In the genomic region with DNA sequence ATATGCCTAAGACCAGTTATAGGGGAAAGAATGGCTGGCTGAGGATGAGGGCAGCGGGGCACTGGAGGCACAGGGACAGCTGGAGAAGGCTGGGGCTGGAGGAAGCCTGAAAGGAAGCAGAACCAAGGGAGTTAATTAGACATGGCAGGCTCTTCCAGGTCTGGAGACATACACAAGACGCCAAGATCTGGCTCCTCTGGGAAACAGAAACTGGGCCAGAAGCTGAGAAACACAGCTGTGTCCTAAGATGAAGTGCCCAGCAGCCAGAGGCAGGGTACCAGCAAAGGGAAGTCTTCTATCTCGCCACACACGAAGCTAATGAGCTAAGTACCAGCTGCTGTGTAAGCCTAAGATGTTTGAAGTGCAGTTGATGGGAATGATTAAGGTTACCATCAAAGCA, we compare ENCODE assay signal across 13 mouse cellular contexts.
A peak's percentile ranks its signal among the peaks of the same experiment; 100 is the strongest.
DNase-seq lines count a peak whose midpoint lies in the region; ATAC-seq and TF ChIP-seq lines count a peak whose summit lies in the region.
"Had no signal": no experiment of that assay in that cellular context is flagged by ENCODE, and none has a peak within 500 bp of the region (broad histone marks: within the 10 kb centered on the region; RNA-seq: fewer than 3 reads in every experiment).

No protein-coding gene starts in this region.

- H3K4me3 ChIP-seq in forebrain, embryonic 13.5 days, result no peak overlapping the region
- H3K4me3 ChIP-seq in forebrain, embryonic 11.5 days (ENCODE audit: low read depth, low read length), result no peak overlapping the region
- H3K4me3 ChIP-seq in midbrain, embryonic 11.5 days (ENCODE audit: low read depth, low read length), result no peak overlapping the region
- no peak overlapping the region for H3K4me3 ChIP-seq in midbrain, embryonic 10.5 days
- H3K4me3 ChIP-seq in hindbrain, embryonic 12.5 days, result no peak overlapping the region
- no peak overlapping the region for H3K4me3 ChIP-seq in kidney, adult 2 months (ENCODE audit: insufficient read depth, low read depth, low read length)
- H3K4me3 ChIP-seq: erythroblast, embryonic 14.5 days; stomach, embryonic 15.5 days had no signal

- no peaks in the 10 kb centered on the region for H3K36me3 ChIP-seq in forebrain, embryonic 13.5 days (ENCODE audit: poor library complexity, severe bottlenecking)
- H3K36me3 ChIP-seq in forebrain, embryonic 11.5 days (ENCODE audit: control insufficient read depth, insufficient read depth, low read length), result no peaks in the 10 kb centered on the region
- H3K36me3 ChIP-seq in midbrain, embryonic 11.5 days (ENCODE audit: control insufficient read depth, insufficient read depth, low read length), result no peaks in the 10 kb centered on the region
- H3K36me3 ChIP-seq in midbrain, embryonic 10.5 days, result no peaks in the 10 kb centered on the region
- H3K36me3 ChIP-seq in hindbrain, embryonic 12.5 days, result no peaks in the 10 kb centered on the region
- no peaks in the 10 kb centered on the region for H3K36me3 ChIP-seq in kidney, adult 2 months (ENCODE audit: control insufficient read depth, insufficient read depth, low read length)
- H3K36me3 ChIP-seq: stomach, embryonic 15.5 days had no signal

- H3K9ac ChIP-seq in forebrain, embryonic 13.5 days, result no peak overlapping the region
- no peak overlapping the region for H3K9ac ChIP-seq in forebrain, embryonic 11.5 days (ENCODE audit: low read length)
- no peak overlapping the region for H3K9ac ChIP-seq in midbrain, embryonic 11.5 days (ENCODE audit: low read length)
- no peak overlapping the region for H3K9ac ChIP-seq in hindbrain, embryonic 12.5 days
- H3K9ac ChIP-seq: stomach, embryonic 15.5 days had no signal

- H3K27ac ChIP-seq in forebrain, embryonic 13.5 days, result no peak overlapping the region
- H3K27ac ChIP-seq in forebrain, embryonic 11.5 days (ENCODE audit: low read depth, low read length), result no peak overlapping the region
- no peak overlapping the region for H3K27ac ChIP-seq in midbrain, embryonic 11.5 days (ENCODE audit: low read depth, low read length)
- H3K27ac ChIP-seq in midbrain, embryonic 10.5 days (replicated peaks), result no peak overlapping the region
- H3K27ac ChIP-seq in hindbrain, embryonic 12.5 days, result peak overlapping the region; percentile 30; the same call in 1 of the 2 replicates
- no peak overlapping the region for H3K27ac ChIP-seq in kidney, adult 2 months (ENCODE audit: insufficient read depth, low read depth, low read length)
- H3K27ac ChIP-seq: macrophage; stomach, embryonic 15.5 days had no signal

- 0 out of 2 replicates have a peak, but pooled peaks have one; percentile 45 for ATAC-seq in forebrain, embryonic 13.5 days
- ATAC-seq in forebrain, embryonic 11.5 days (replicated peaks; ENCODE audit: low FRiP score), result no peak
- ATAC-seq in midbrain, embryonic 11.5 days (ENCODE audit: low FRiP score), result peak; percentile 35; the same call in 1 of the 2 replicates
- peak; percentile 48; the same call in 1 of the 2 replicates for ATAC-seq in hindbrain, embryonic 12.5 days (ENCODE audit: low FRiP score)

- DNase-seq in forebrain, embryonic 11.5 days (ENCODE audit: low spot score), result no peak
- peak; percentile 82 for DNase-seq in midbrain, embryonic 11.5 days (ENCODE audit: low spot score, missing footprints)
- no peak for DNase-seq in midbrain, embryonic 10.5 days (ENCODE audit: low spot score)
- DNase-seq in right cerebral cortex, postnatal 36 days (ENCODE audit: low spot score in 2 of 2), result no peak
- no peak for DNase-seq in kidney, adult 2 months
- DNase-seq in layer of hippocampus, adult 9-11 months, result no peak
- DNase-seq: cerebellum, adult 11-12 months; layer of hippocampus, postnatal 36 days had no signal

- no peaks in the 10 kb centered on the region for H3K9me3 ChIP-seq in forebrain, embryonic 13.5 days (replicated peaks)
- no peaks in the 10 kb centered on the region for H3K9me3 ChIP-seq in forebrain, embryonic 11.5 days (ENCODE audit: control insufficient read depth, low read length)
- H3K9me3 ChIP-seq in midbrain, embryonic 11.5 days (ENCODE audit: control insufficient read depth, low read length), result no peaks in the 10 kb centered on the region
- H3K9me3 ChIP-seq in midbrain, embryonic 10.5 days (replicated peaks), result no peaks in the 10 kb centered on the region
- H3K9me3 ChIP-seq in hindbrain, embryonic 12.5 days (replicated peaks), result no peaks in the 10 kb centered on the region
- H3K9me3 ChIP-seq: stomach, embryonic 15.5 days had no signal

- H3K27me3 ChIP-seq in forebrain, embryonic 13.5 days, result no peaks in the 10 kb centered on the region
- no peaks in the 10 kb centered on the region for H3K27me3 ChIP-seq in forebrain, embryonic 11.5 days (ENCODE audit: control insufficient read depth, insufficient read depth, low read length)
- no peaks in the 10 kb centered on the region for H3K27me3 ChIP-seq in midbrain, embryonic 11.5 days (ENCODE audit: control insufficient read depth, insufficient read depth, low read length)
- no peaks in the 10 kb centered on the region for H3K27me3 ChIP-seq in midbrain, embryonic 10.5 days (ENCODE audit: low read depth, poor library complexity, severe bottlenecking)
- no peaks in the 10 kb centered on the region for H3K27me3 ChIP-seq in hindbrain, embryonic 12.5 days
- no peaks in the 10 kb centered on the region for H3K27me3 ChIP-seq in kidney, adult 2 months (replicated peaks; ENCODE audit: control insufficient read depth, insufficient read depth, low read length)
- H3K27me3 ChIP-seq: stomach, embryonic 15.5 days had no signal

- WGBS in forebrain, embryonic 13.5 days, result 47% methylated on average over 4 of the region's 4 CpGs
- WGBS in forebrain, embryonic 11.5 days, result 73% methylated on average over 4 of the region's 4 CpGs
- WGBS in midbrain, embryonic 11.5 days, result 64% methylated on average over 4 of the region's 4 CpGs
- WGBS in midbrain, embryonic 10.5 days, result 67% methylated on average over 4 of the region's 4 CpGs
- WGBS in hindbrain, embryonic 12.5 days, result 47% methylated on average over 4 of the region's 4 CpGs
- 52% methylated on average over 4 of the region's 4 CpGs for WGBS in kidney, adult 2 months

- TF ChIP-seq POLR2A in kidney, adult 2 months (IDR thresholded peaks at IDR 0.05; ENCODE audit: low read depth, low read length), result no peak

- no peak overlapping the region for H3K4me2 ChIP-seq in forebrain, embryonic 13.5 days
- H3K4me2 ChIP-seq in forebrain, embryonic 11.5 days (ENCODE audit: low read depth, low read length, severe bottlenecking), result no peak overlapping the region
- H3K4me2 ChIP-seq in midbrain, embryonic 11.5 days, result no peak overlapping the region
- H3K4me2 ChIP-seq in hindbrain, embryonic 12.5 days (replicated peaks), result no peak overlapping the region
- H3K4me2 ChIP-seq: stomach, embryonic 15.5 days had no signal

- no peaks in the 10 kb centered on the region for H3K4me1 ChIP-seq in forebrain, embryonic 13.5 days
- H3K4me1 ChIP-seq in forebrain, embryonic 11.5 days (replicated peaks; ENCODE audit: control insufficient read depth, insufficient read depth, low read length), result no peaks in the 10 kb centered on the region
- no peaks in the 10 kb centered on the region for H3K4me1 ChIP-seq in midbrain, embryonic 11.5 days (ENCODE audit: control insufficient read depth, insufficient read depth, low read length)
- H3K4me1 ChIP-seq in midbrain, embryonic 10.5 days, result peaks cover 4% of the 10 kb centered on the region; the same call in 1 of the 2 replicates
- peaks cover 6% of the 10 kb centered on the region; the same call in 1 of the 2 replicates for H3K4me1 ChIP-seq in hindbrain, embryonic 12.5 days
- no peaks in the 10 kb centered on the region for H3K4me1 ChIP-seq in kidney, adult 2 months (ENCODE audit: control insufficient read depth, insufficient read depth, low read length)
- H3K4me1 ChIP-seq: stomach, embryonic 15.5 days had no signal

- TF ChIP-seq CTCF in kidney, adult 2 months (conservative IDR thresholded peaks at IDR 0.05; ENCODE audit: insufficient read depth, insufficient read length, low read depth, low read length), result no peak
